Mouse (Mus musculus): ENCODE data around the gene Csnk1e. TPM values are rescaled to one million over a fixed set of nuclear protein-coding genes. Genes with fewer than 3 reads are reported as not detected.

Csnk1e gene
- polyA plus RNA-seq (2015; fragmentation: Nextera tagmentation; extraction: Ambion mirVana) = 54.7 and 58.0 TPM in 2 replicates

DNA sequence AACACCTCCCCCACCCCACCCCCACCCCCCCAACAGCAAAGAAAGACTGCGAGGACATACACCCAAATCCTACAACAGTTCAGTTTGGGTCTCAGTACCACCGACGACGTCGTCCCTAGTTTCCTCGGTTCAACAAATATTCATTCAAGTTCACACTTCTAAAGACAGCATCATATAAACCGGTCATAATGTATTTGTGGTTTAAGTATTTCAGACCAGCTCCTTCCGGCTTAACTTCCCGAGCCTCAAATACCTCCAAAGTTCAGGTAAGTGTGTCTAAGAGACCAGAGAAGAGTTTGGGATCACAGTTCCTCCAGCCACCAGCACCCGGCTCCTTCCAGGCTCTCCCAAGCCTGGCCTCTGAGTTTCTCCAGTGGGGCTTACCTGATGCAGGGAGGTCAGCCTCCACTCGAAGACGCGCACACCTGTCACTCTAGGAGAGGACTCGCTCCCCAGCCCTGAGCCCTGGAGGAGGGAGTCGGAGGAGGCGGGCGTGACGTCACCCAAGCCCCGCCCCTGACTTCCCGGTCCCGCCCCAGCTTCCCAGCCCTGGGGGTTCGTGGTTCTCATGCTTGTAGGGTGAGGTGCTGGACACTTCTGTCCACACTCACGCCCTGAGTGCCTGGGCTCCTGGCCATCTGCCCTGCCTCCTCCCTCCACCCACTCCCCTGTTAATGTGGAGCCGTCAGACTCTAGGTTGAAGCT, at the start of gene Csnk1e:
Gene Csnk1e, minus strand, starts transcription at position 461 of the 705 bp plus-strand sequence.
- ATAC-seq (ENCODE audit: low read depth) = peak; percentile 94

DNA sequence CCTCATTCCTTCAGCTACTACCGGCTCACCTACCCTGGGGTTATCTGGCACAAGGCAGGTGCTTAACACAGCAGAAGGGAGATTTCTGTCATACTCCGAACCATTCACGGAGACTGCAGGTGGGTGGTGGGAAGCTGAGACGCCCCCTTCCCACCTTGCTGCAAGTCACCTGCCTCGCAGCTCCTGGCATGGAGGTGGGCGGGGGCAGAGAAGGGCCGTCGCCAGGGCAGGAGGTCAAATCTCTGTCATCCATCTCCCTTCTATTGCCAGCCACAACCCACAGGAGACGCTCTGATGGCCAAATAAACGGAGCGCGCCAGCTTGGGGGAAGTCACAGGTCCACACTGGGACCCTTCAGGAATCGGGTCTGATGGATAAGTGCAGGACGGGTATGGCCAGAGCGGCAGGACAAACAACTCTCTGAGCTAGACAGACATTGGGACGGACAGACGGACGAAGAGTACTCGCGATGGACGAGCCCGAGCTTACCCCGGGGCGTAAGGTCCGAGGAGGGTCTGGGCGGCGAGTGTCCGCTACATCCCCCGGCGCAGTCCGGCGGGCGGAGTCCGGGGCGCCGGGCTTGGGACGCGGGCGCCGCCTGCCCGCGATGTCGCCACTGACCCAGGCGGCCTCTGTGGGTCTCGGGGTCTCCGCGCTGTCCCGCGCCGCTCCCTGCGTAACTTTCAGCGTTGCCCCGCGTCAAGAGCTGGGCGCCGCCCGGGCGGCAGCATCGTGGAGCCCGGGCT, 49.5 kb upstream of the Csnk1e start, which contains the start of gene Kcnj4:
Gene Kcnj4, minus strand, starts transcription at position 535 of the 746 bp plus-strand sequence.
- H3K4me3 ChIP-seq (ENCODE audit: low read length) = peak within 1 kb of the TSS; percentile 65
- H3K9me3 ChIP-seq (ENCODE audit: control insufficient read depth, low read length) = no peaks in the 10 kb centered on the region
- H3K9ac ChIP-seq (ENCODE audit: low read length) = peak within 1 kb of the TSS; percentile 60
- ATAC-seq (ENCODE audit: low read depth) = no peak
- H3K4me1 ChIP-seq (replicated peaks; ENCODE audit: control insufficient read depth, insufficient read depth, low read length) = peaks cover 10% of the 10 kb centered on the region
- H3K27me3 ChIP-seq (ENCODE audit: control insufficient read depth, insufficient read depth, low read depth, low read length) = peaks cover 57% of the 10 kb centered on the region
- no peaks in the 10 kb centered on the region for H3K36me3 ChIP-seq (ENCODE audit: control insufficient read depth, insufficient read depth, low read length)
- H3K27ac ChIP-seq (ENCODE audit: low read length) = no peak within 1 kb of the TSS
- peak within 1 kb of the TSS; percentile 100 for H3K4me2 ChIP-seq (ENCODE audit: low read depth, low read length)
- under 1% methylated on average over 46 of the region's 60 CpGs for WGBS

More for the DNA sequence above, at the start of gene Csnk1e:
- H3K4me3 ChIP-seq (ENCODE audit: low read length) = peak within 1 kb of the TSS; percentile 38
- no peaks in the 10 kb centered on the region for H3K36me3 ChIP-seq (ENCODE audit: control insufficient read depth, insufficient read depth, low read length)
- H3K4me1 ChIP-seq (replicated peaks; ENCODE audit: control insufficient read depth, insufficient read depth, low read length) = peaks cover 15% of the 10 kb centered on the region; the same call in 1 of the 2 replicates
- peak within 1 kb of the TSS; percentile 65 for H3K27ac ChIP-seq (ENCODE audit: low read length)
- peak within 1 kb of the TSS; percentile 65 for H3K9ac ChIP-seq (ENCODE audit: low read length)
- no peaks in the 10 kb centered on the region for H3K27me3 ChIP-seq (ENCODE audit: control insufficient read depth, insufficient read depth, low read depth, low read length)
- H3K9me3 ChIP-seq (ENCODE audit: control insufficient read depth, low read length) = no peaks in the 10 kb centered on the region
- H3K4me2 ChIP-seq (ENCODE audit: low read depth, low read length) = peak within 1 kb of the TSS; percentile 75
- WGBS = 3% methylated on average over 23 of the region's 24 CpGs

DNA sequence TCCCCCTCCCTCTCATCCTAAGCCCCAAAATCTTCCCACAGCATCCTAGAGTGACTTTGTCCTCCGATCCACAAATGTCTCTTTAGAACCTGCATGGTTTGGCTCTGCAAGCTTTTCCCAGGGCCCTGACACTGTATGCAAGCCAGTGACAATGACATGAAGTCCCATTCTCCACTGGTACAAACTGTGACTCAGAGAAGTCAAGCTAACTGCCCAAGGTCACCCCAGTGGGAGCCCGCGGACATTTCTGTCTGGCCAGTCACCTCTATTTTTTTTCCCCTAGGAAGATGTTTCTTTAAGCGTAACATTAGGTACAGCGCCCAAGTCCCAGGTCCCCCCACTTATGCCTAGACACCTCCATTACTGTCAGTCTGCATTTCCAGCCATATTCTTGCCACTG, 48.1 kb upstream of the Csnk1e start:
- Histone ChIP-seq H3K9ac (ENCODE audit: low read length) (no peak overlapping the region), H3K27me3 (ENCODE audit: control insufficient read depth, insufficient read depth, low read depth, low read length) (peaks cover 56% of the 10 kb centered on the region), H3K4me1 (replicated peaks; ENCODE audit: control insufficient read depth, insufficient read depth, low read length) (peaks cover 10% of the 10 kb centered on the region), H3K4me2 (ENCODE audit: low read depth, low read length) (no peak overlapping the region), H3K4me3 (ENCODE audit: low read length) (no peak overlapping the region), H3K36me3 (ENCODE audit: control insufficient read depth, insufficient read depth, low read length) (no peaks in the 10 kb centered on the region), H3K27ac (ENCODE audit: low read length) (no peak overlapping the region), H3K9me3 (ENCODE audit: control insufficient read depth, low read length) (no peaks in the 10 kb centered on the region)
- whole genome bisulfite sequencing = 64% methylated on average over 5 of the region's 5 CpGs
- ATAC-seq (ENCODE audit: low read depth) = no peak

DNA sequence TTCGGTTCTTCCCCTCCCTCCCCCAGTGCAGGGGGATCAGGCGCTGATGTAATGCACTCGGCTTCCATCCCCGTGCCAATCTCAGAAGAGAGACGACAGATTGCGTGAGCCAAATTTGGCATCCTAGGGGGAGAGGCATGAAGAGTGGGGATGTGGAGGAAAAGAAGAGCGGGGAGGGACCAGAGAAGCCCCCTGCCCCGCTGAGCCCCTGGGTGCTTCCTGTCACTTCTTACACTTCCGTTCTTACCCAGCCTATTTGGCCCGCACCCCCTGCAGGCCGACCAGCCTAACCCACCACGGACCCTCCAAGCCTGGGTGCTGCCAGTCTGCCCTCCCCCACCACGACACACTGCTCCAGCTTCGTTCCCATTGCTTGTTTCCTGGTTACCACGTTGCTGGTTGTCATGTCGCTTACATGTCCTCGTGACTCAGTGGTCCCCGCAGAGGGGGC, 47.5 kb upstream of the Csnk1e start:
- no peaks in the 10 kb centered on the region for H3K9me3 ChIP-seq (ENCODE audit: control insufficient read depth, low read length)
- H3K4me1 ChIP-seq (replicated peaks; ENCODE audit: control insufficient read depth, insufficient read depth, low read length) = peaks cover 10% of the 10 kb centered on the region
- peaks cover 52% of the 10 kb centered on the region for H3K27me3 ChIP-seq (ENCODE audit: control insufficient read depth, insufficient read depth, low read depth, low read length)
- H3K4me3 ChIP-seq (ENCODE audit: low read length) = no peak overlapping the region
- no peak for ATAC-seq (ENCODE audit: low read depth)
- no peaks in the 10 kb centered on the region for H3K36me3 ChIP-seq (ENCODE audit: control insufficient read depth, insufficient read depth, low read length)
- no peak overlapping the region for H3K9ac ChIP-seq (ENCODE audit: low read length)
- 16% methylated on average over 18 of the region's 18 CpGs for WGBS
- H3K4me2 ChIP-seq (ENCODE audit: low read depth, low read length) = no peak overlapping the region
- no peak overlapping the region for H3K27ac ChIP-seq (ENCODE audit: low read length)

DNA sequence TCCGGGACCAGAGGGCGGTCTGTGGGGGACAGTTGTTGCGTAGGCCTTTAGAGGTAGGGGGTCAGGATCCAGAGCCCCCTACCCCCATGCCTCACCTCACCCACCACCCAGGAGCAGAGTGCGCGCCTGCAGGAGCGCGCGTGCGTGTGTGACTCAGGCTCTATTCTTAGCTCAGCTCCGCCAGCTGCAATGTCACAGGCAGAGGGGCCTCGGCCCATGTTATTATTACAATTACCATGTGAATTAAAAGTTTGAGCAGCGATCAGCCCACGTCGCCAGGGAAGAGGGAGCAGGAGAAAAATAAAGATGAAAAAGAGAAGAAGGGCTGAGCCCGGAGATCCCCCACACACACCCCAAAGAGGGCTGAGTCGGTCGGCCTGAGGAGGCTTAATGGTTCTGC, 44.7 kb upstream of the Csnk1e start:
- no peaks in the 10 kb centered on the region for H3K36me3 ChIP-seq (ENCODE audit: control insufficient read depth, insufficient read depth, low read length)
- no peak overlapping the region for H3K4me3 ChIP-seq (ENCODE audit: low read length)
- no peak overlapping the region for H3K9ac ChIP-seq (ENCODE audit: low read length)
- no peak overlapping the region for H3K4me2 ChIP-seq (ENCODE audit: low read depth, low read length)
- H3K27me3 ChIP-seq (ENCODE audit: control insufficient read depth, insufficient read depth, low read depth, low read length) = peaks cover 33% of the 10 kb centered on the region
- peaks cover 4% of the 10 kb centered on the region for H3K4me1 ChIP-seq (replicated peaks; ENCODE audit: control insufficient read depth, insufficient read depth, low read length)
- WGBS = 74% methylated on average over 17 of the region's 17 CpGs
- H3K9me3 ChIP-seq (ENCODE audit: control insufficient read depth, low read length) = no peaks in the 10 kb centered on the region
- ATAC-seq (ENCODE audit: low read depth) = no peak
- H3K27ac ChIP-seq (ENCODE audit: low read length) = no peak overlapping the region

DNA sequence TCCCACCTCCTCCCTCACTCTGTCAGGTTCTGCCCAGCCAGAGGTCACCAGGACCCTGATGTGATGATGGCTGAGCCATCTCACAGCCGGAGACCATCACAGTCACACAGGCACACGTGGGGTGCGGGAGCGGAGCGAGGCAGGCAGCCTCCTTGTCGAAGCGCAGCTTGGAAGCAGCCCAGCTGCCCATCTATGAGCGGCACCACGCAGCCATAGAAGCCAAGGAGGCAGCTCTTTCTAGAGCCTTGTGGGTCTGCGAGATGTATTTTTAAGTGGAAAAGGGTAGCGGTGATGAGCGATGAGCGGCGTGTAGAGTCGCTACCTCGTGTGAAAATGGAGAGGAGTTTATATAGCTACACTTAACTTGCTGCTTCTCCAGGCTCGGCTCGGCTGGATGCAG, 38.2 kb upstream of the Csnk1e start:
- H3K4me1 ChIP-seq (replicated peaks; ENCODE audit: control insufficient read depth, insufficient read depth, low read length) = no peaks in the 10 kb centered on the region
- H3K9me3 ChIP-seq (ENCODE audit: control insufficient read depth, low read length) = no peaks in the 10 kb centered on the region
- ATAC-seq (ENCODE audit: low read depth) = no peak
- no peak overlapping the region for H3K9ac ChIP-seq (ENCODE audit: low read length)
- no peaks in the 10 kb centered on the region for H3K36me3 ChIP-seq (ENCODE audit: control insufficient read depth, insufficient read depth, low read length)
- peaks cover 14% of the 10 kb centered on the region for H3K27me3 ChIP-seq (ENCODE audit: control insufficient read depth, insufficient read depth, low read depth, low read length)
- WGBS = 17% methylated on average over 18 of the region's 18 CpGs
- H3K4me2 ChIP-seq (ENCODE audit: low read depth, low read length) = no peak overlapping the region
- H3K27ac ChIP-seq (ENCODE audit: low read length) = no peak overlapping the region
- H3K4me3 ChIP-seq (ENCODE audit: low read length) = no peak overlapping the region

DNA sequence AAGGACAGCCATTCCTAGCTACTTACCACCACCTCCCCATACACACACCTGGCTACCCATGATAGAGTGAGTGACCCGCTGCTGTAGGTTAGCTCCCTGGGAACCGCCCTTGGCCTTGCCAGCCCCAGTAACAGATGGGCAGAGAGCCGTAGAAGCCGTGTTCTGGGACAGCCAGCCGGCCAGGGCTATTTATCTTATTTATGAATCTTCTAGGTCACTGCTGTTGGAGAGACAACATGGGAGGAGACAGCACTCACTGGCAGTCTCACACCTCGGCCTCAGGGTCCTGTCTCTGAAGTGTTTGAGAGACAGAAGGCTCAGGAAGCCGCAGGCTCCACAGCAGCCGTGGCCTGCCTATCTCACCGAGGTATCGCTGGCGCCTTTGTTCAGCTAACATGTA, 34.1 kb upstream of the Csnk1e start:
- Histone ChIP-seq H3K9ac (ENCODE audit: low read length) (no peak overlapping the region), H3K9me3 (ENCODE audit: control insufficient read depth, low read length) (no peaks in the 10 kb centered on the region), H3K27ac (ENCODE audit: low read length) (no peak overlapping the region), H3K36me3 (ENCODE audit: control insufficient read depth, insufficient read depth, low read length) (no peaks in the 10 kb centered on the region), H3K4me1 (replicated peaks; ENCODE audit: control insufficient read depth, insufficient read depth, low read length) (no peaks in the 10 kb centered on the region), H3K4me2 (ENCODE audit: low read depth, low read length) (no peak overlapping the region), H3K27me3 (ENCODE audit: control insufficient read depth, insufficient read depth, low read depth, low read length) (peaks cover 14% of the 10 kb centered on the region), H3K4me3 (ENCODE audit: low read length) (no peak overlapping the region)
- ATAC-seq (ENCODE audit: low read depth) = no peak
- WGBS = 45% methylated on average over 11 of the region's 11 CpGs

DNA sequence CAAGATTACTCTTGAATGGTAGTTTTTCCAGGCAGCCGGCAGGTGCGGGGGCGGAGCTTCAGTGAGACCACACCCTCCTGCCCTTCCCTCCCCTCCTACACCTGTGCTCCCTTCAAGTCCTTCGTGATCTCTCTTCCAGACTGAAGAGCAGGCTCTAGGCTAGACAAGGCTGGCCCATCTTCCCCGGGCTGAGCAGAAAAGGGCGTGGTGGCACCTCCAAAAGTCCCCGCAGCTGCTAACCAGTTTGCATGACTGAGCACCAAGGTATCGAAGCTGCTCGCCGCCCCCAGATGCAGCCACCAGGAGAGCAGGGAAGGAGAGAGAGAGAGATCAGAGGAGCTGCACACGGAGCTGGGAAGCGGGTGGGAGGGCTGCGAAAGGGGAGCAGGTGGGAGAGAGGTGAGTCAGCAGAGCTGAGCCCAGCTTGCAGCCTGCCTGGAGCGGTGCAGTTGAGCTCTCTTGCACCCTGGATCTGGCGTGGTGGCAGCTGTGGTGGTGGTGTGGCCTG, 25.9 kb upstream of the Csnk1e start:
- H3K27ac ChIP-seq (ENCODE audit: low read length) = no peak overlapping the region
- H3K9me3 ChIP-seq (ENCODE audit: control insufficient read depth, low read length) = no peaks in the 10 kb centered on the region
- no peaks in the 10 kb centered on the region for H3K36me3 ChIP-seq (ENCODE audit: control insufficient read depth, insufficient read depth, low read length)
- peaks cover 4% of the 10 kb centered on the region for H3K27me3 ChIP-seq (ENCODE audit: control insufficient read depth, insufficient read depth, low read depth, low read length)
- H3K4me2 ChIP-seq (ENCODE audit: low read depth, low read length) = peak overlapping the region; percentile 32
- no peak overlapping the region for H3K4me3 ChIP-seq (ENCODE audit: low read length)
- no peaks in the 10 kb centered on the region for H3K4me1 ChIP-seq (replicated peaks; ENCODE audit: control insufficient read depth, insufficient read depth, low read length)
- no peak overlapping the region for H3K9ac ChIP-seq (ENCODE audit: low read length)
- 11% methylated on average over 15 of the region's 15 CpGs for WGBS
- 0 out of 2 replicates have a peak, but pooled peaks have one; percentile 43 for ATAC-seq (ENCODE audit: low read depth)

DNA sequence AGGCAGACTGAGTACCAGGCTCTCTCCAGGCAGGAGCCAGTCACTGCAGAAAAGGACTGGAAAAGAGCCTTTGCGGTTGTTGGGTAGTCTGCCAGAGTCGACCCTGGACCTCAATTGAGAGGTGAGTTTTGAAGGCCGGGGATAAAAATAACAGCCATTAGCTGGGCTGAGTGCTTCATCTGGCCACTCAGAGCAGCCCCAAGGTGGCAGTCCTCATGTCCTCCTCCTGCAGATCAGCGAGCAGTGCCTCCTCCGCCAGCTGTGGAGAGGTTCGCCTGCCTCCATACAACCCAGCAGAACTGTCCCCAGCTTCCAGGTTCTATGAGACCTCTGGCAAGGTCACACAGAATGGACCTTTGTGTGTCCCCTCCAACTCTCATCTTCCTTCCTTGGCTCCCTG, 21.9 kb upstream of the Csnk1e start:
- H3K36me3 ChIP-seq (ENCODE audit: control insufficient read depth, insufficient read depth, low read length) = no peaks in the 10 kb centered on the region
- H3K4me2 ChIP-seq (ENCODE audit: low read depth, low read length) = no peak overlapping the region
- no peaks in the 10 kb centered on the region for H3K9me3 ChIP-seq (ENCODE audit: control insufficient read depth, low read length)
- H3K27me3 ChIP-seq (ENCODE audit: control insufficient read depth, insufficient read depth, low read depth, low read length) = peaks cover 4% of the 10 kb centered on the region
- H3K4me3 ChIP-seq (ENCODE audit: low read length) = no peak overlapping the region
- WGBS = 36% methylated on average over 6 of the region's 6 CpGs
- H3K4me1 ChIP-seq (replicated peaks; ENCODE audit: control insufficient read depth, insufficient read depth, low read length) = no peaks in the 10 kb centered on the region
- no peak overlapping the region for H3K9ac ChIP-seq (ENCODE audit: low read length)
- no peak for ATAC-seq (ENCODE audit: low read depth)
- H3K27ac ChIP-seq (ENCODE audit: low read length) = no peak overlapping the region
